Mouse (Mus musculus) heart, postnatal 0 days (tissue): ENCODE measurements around the gene Tpm1.

Experiments
- CTCF ChIP-seq: IDR thresholded peaks from 2 replicates; pipeline ENCODE4 v1.5.1; 2016; ENCODE audit warnings: antibody characterized with exemption, control low read depth, low read depth
- EP300 ChIP-seq: IDR thresholded peaks from 2 replicates; pipeline ENCODE4 v1.6.1; 2016; ENCODE audit warnings: antibody characterized with exemption, low read depth

DNA sequence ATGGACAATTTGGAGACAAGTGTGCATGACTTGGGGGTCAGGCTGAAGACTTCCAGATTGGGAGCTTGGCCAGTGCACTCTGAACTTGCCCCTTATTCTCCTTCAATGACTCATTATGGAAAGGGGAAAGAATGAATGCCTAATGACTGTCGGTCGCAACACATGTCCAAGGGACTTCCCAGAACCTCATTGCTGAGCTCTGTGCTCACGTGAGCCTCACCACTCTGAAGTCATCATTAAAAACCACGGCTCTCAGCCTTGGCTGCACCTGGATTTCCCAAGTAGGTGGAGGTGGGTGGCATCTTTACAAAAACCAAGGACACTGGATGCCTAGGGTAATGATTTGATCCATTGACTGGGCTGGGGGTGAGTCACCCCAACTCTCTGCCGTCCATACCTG is 59.2 kb downstream of the Tpm1 start:
- no peak for TF ChIP-seq CTCF
- TF ChIP-seq EP300: no peak
